Comparison of ENCODE assay signal across 25 mouse cellular contexts in genomic region chr6:77644591-77644990, GRCm38 (mm10).
A peak's percentile ranks its signal among the peaks of the same experiment; 100 is the strongest.
DNase-seq lines count a peak whose midpoint lies in the region; ATAC-seq lines count a peak whose summit lies in the region.
"Had no signal": no experiment of that assay in that cellular context is flagged by ENCODE, and none has a peak within 500 bp of the region (broad histone marks: within the 10 kb centered on the region; RNA-seq: fewer than 3 reads in every experiment).

No protein-coding gene starts in this region.

- ATAC-seq in forebrain, embryonic 16.5 days: peak; percentile 63; the same call in 1 of the 2 replicates
- ATAC-seq: CD4-positive, CD25-positive, alpha-beta regulatory T cell, adult 4 months; hindbrain, postnatal 0 days; inflammation-experienced regulatory T-cells, adult 6 months; intestine, embryonic 16.5 days had no signal

- H3K36me3 ChIP-seq in forebrain, embryonic 16.5 days (ENCODE audit: control insufficient read depth, insufficient read depth): 0 out of 2 replicates have a peak, but pooled peaks cover 3% of the 10 kb centered on the region
- H3K36me3 ChIP-seq in forebrain, embryonic 10.5 days (replicated peaks): no peaks in the 10 kb centered on the region
- H3K36me3 ChIP-seq: heart, embryonic 10.5 days; heart, embryonic 13.5 days had no signal

- H3K27me3 ChIP-seq in forebrain, embryonic 16.5 days (replicated peaks; ENCODE audit: control insufficient read depth, insufficient read depth, low read length): no peaks in the 10 kb centered on the region
- no peaks in the 10 kb centered on the region for H3K27me3 ChIP-seq in forebrain, embryonic 10.5 days (ENCODE audit: poor library complexity, severe bottlenecking)
- H3K27me3 ChIP-seq: heart, embryonic 13.5 days had no signal

- WGBS in forebrain, embryonic 16.5 days: 26% methylated on average over 4 of the region's 4 CpGs
- WGBS in forebrain, embryonic 10.5 days: 83% methylated on average over 4 of the region's 4 CpGs

- H3K4me1 ChIP-seq in forebrain, embryonic 16.5 days (replicated peaks; ENCODE audit: control insufficient read depth, insufficient read depth, low read length): peaks cover 6% of the 10 kb centered on the region; the same call in 1 of the 2 replicates
- H3K4me1 ChIP-seq in forebrain, embryonic 10.5 days: no peaks in the 10 kb centered on the region
- H3K4me1 ChIP-seq: heart, embryonic 10.5 days; heart, embryonic 13.5 days had no signal

- no peak for DNase-seq in forebrain, embryonic 10.5 days (ENCODE audit: extremely low spot score, low spot score)
- DNase-seq in frontal cortex, postnatal 36 days (ENCODE audit: low spot score in 2 of 2): peak; percentile 3 to 22
- DNase-seq in frontal cortex, postnatal 14 days (ENCODE audit: low spot score in 2 of 2): no peak
- peak; percentile 10 for DNase-seq in right cerebral cortex, adult 18-20 months
- DNase-seq in right cerebral cortex, postnatal 4 days: no peak
- DNase-seq in left cerebral cortex, adult 11 months (ENCODE audit: low spot score): no peak
- DNase-seq: adrenal gland, adult 2 months; adrenal gland, postnatal 14 days; cerebellum, adult 18-20 months; cerebellum, adult 9-10 months; cerebellum, postnatal 14 days; gastrocnemius, postnatal 10 days; gastrocnemius, postnatal 36 days; heart, adult 2 months; heart, postnatal 14 days; heart, postnatal 4 days; kidney, adult 18-20 months had no signal

- no peak overlapping the region for H3K9ac ChIP-seq in forebrain, embryonic 16.5 days (replicated peaks; ENCODE audit: low read depth, low read length)
- H3K9ac ChIP-seq: heart, embryonic 13.5 days; hindbrain, embryonic 14.5 days had no signal

- no peak overlapping the region for H3K4me3 ChIP-seq in forebrain, embryonic 16.5 days (replicated peaks; ENCODE audit: low read length)
- H3K4me3 ChIP-seq in forebrain, embryonic 10.5 days: no peak overlapping the region
- H3K4me3 ChIP-seq: heart, adult 2 months; heart, embryonic 10.5 days; heart, embryonic 13.5 days had no signal

- H3K27ac ChIP-seq in forebrain, embryonic 16.5 days (ENCODE audit: low read length): peak overlapping the region; percentile 42; the same call in 1 of the 2 replicates
- no peak overlapping the region for H3K27ac ChIP-seq in forebrain, embryonic 10.5 days
- H3K27ac ChIP-seq: heart, adult 2 months; heart, embryonic 10.5 days; heart, embryonic 13.5 days; hindbrain, embryonic 14.5 days; hindbrain, postnatal 0 days had no signal

- no peaks in the 10 kb centered on the region for H3K9me3 ChIP-seq in forebrain, embryonic 16.5 days (ENCODE audit: control insufficient read depth, low read length)
- no peaks in the 10 kb centered on the region for H3K9me3 ChIP-seq in forebrain, embryonic 10.5 days
- H3K9me3 ChIP-seq: heart, embryonic 10.5 days; heart, embryonic 13.5 days had no signal

- no peak overlapping the region for H3K4me2 ChIP-seq in forebrain, embryonic 16.5 days (ENCODE audit: low read length)
- H3K4me2 ChIP-seq: heart, embryonic 13.5 days; hindbrain, embryonic 14.5 days had no signal

Comparison
In these comparisons a context has a peak if more than half of its experiments do, and no peak if none do; other contexts are left out.
1. DNase-seq: peak in frontal cortex, postnatal 36 days (2 of 2) and right cerebral cortex, adult 18-20 months (single experiment); none in forebrain, embryonic 10.5 days (single experiment), frontal cortex, postnatal 14 days (0 of 2), right cerebral cortex, postnatal 4 days (single experiment) and left cerebral cortex, adult 11 months (single experiment).